In genomic region chr5:52913711-52914110, GRCm38 (mm10) we compare ENCODE assay signal across 26 mouse cellular contexts.
DNase-seq lines count a peak whose midpoint lies in the region; ATAC-seq and TF ChIP-seq lines count a peak whose summit lies in the region.
"Had no signal": no experiment of that assay in that cellular context is flagged by ENCODE, and none has a peak within 500 bp of the region (broad histone marks: within the 10 kb centered on the region; RNA-seq: fewer than 3 reads in every experiment).

No protein-coding gene starts in this region.

- H3K9ac ChIP-seq in liver, postnatal 0 days (replicated peaks), result no peak overlapping the region
- H3K9ac ChIP-seq in liver, embryonic 12.5 days, result no peak overlapping the region
- H3K9ac ChIP-seq: embryonic facial prominence, embryonic 15.5 days; forebrain, embryonic 13.5 days; hindbrain, embryonic 12.5 days; liver, embryonic 15.5 days; midbrain, embryonic 12.5 days; neural tube, embryonic 13.5 days; stomach, embryonic 15.5 days had no signal

- no peak overlapping the region for H3K4me2 ChIP-seq in liver, postnatal 0 days (ENCODE audit: low read depth, low read length)
- H3K4me2 ChIP-seq in liver, embryonic 12.5 days, result no peak overlapping the region
- H3K4me2 ChIP-seq: embryonic facial prominence, embryonic 15.5 days; forebrain, embryonic 13.5 days; hindbrain, embryonic 12.5 days; liver, embryonic 15.5 days; midbrain, embryonic 12.5 days; neural tube, embryonic 13.5 days; stomach, embryonic 15.5 days had no signal

- no peak overlapping the region for H3K27ac ChIP-seq in liver, postnatal 0 days (ENCODE audit: low read depth)
- H3K27ac ChIP-seq in liver, embryonic 12.5 days, result no peak overlapping the region
- H3K27ac ChIP-seq: embryonic facial prominence, embryonic 15.5 days; forebrain, embryonic 13.5 days; heart, embryonic 10.5 days; hindbrain, embryonic 12.5 days; kidney, postnatal 0 days; liver, embryonic 15.5 days; midbrain, embryonic 12.5 days; neural tube, embryonic 13.5 days; stomach, embryonic 15.5 days had no signal

- TF ChIP-seq EP300 in liver, postnatal 0 days (IDR thresholded peaks at IDR 0.05; ENCODE audit: low read depth), result no peak

- H3K4me3 ChIP-seq in liver, postnatal 0 days (ENCODE audit: low read depth, low read length), result no peak overlapping the region
- no peak overlapping the region for H3K4me3 ChIP-seq in liver, embryonic 12.5 days
- H3K4me3 ChIP-seq: embryonic facial prominence, embryonic 15.5 days; forebrain, embryonic 13.5 days; heart, embryonic 10.5 days; hindbrain, embryonic 12.5 days; liver, embryonic 15.5 days; megakaryocyte, embryonic 14.5 days; midbrain, embryonic 12.5 days; myocyte; neural tube, embryonic 13.5 days; stomach, embryonic 15.5 days had no signal

- no peaks in the 10 kb centered on the region for H3K4me1 ChIP-seq in liver, postnatal 0 days (ENCODE audit: insufficient read depth)
- H3K4me1 ChIP-seq in liver, embryonic 12.5 days, result peaks cover 7% of the 10 kb centered on the region; the same call in 1 of the 2 replicates
- H3K4me1 ChIP-seq: embryonic facial prominence, embryonic 15.5 days; forebrain, embryonic 13.5 days; liver, embryonic 15.5 days; midbrain, embryonic 12.5 days; neural tube, embryonic 13.5 days; stomach, embryonic 15.5 days had no signal

- DNase-seq in adrenal gland, postnatal 10 days, result peak; percentile 28
- no peak for DNase-seq in adrenal gland, postnatal 4 days (ENCODE audit: low spot score in 2 of 2)
- no peak for DNase-seq in liver, postnatal 0 days
- peak; percentile 75 for DNase-seq in adipocyte (ENCODE audit: low spot score)
- DNase-seq in lung, postnatal 25 days (ENCODE audit: low spot score), result peak; percentile 26
- no peak for DNase-seq in urinary bladder, postnatal 25 days (ENCODE audit: low spot score)
- DNase-seq in spleen, postnatal 4 days (ENCODE audit: low spot score in 2 of 2), result no peak
- DNase-seq: cerebellum, adult 11-12 months; gastrocnemius, postnatal 14 days; heart, postnatal 36 days; kidney, adult 8-10 months; kidney, postnatal 4 days; right cerebral cortex, postnatal 14 days had no signal

- H3K9me3 ChIP-seq in liver, postnatal 0 days (ENCODE audit: low read length), result no peaks in the 10 kb centered on the region
- H3K9me3 ChIP-seq in liver, embryonic 12.5 days (replicated peaks), result no peaks in the 10 kb centered on the region
- H3K9me3 ChIP-seq: embryonic facial prominence, embryonic 15.5 days; forebrain, embryonic 13.5 days; heart, embryonic 10.5 days; hindbrain, embryonic 12.5 days; liver, embryonic 15.5 days; megakaryocyte, embryonic 14.5 days; midbrain, embryonic 12.5 days; neural tube, embryonic 13.5 days; stomach, embryonic 15.5 days had no signal

- 0 out of 2 replicates have a peak, but pooled peaks have one; percentile 25 for ATAC-seq in liver, postnatal 0 days
- no peak for ATAC-seq in liver, embryonic 12.5 days
- ATAC-seq: forebrain, embryonic 13.5 days; intestine, embryonic 16.5 days had no signal

- no peaks in the 10 kb centered on the region for H3K27me3 ChIP-seq in liver, postnatal 0 days (ENCODE audit: insufficient read depth, low read length)
- H3K27me3 ChIP-seq in liver, embryonic 12.5 days (replicated peaks), result no peaks in the 10 kb centered on the region
- H3K27me3 ChIP-seq: embryonic facial prominence, embryonic 15.5 days; forebrain, embryonic 13.5 days; hindbrain, embryonic 12.5 days; liver, embryonic 15.5 days; midbrain, embryonic 12.5 days; neural tube, embryonic 13.5 days; stomach, embryonic 15.5 days had no signal

- 83% methylated on average over 7 of the region's 7 CpGs for WGBS in liver, postnatal 0 days (ENCODE audit: insufficient replicate concordance)
- 71% methylated on average over 7 of the region's 7 CpGs for WGBS in liver, embryonic 12.5 days (ENCODE audit: insufficient replicate concordance)

- TF ChIP-seq CTCF in liver, postnatal 0 days (IDR thresholded peaks at IDR 0.05; ENCODE audit: low read depth), result no peak

- H3K36me3 ChIP-seq in liver, postnatal 0 days (replicated peaks; ENCODE audit: insufficient read depth, low read length), result no peaks in the 10 kb centered on the region
- no peaks in the 10 kb centered on the region for H3K36me3 ChIP-seq in liver, embryonic 12.5 days
- H3K36me3 ChIP-seq: embryonic facial prominence, embryonic 15.5 days; heart, embryonic 10.5 days; hindbrain, embryonic 12.5 days; liver, embryonic 15.5 days; midbrain, embryonic 12.5 days; neural tube, embryonic 13.5 days; stomach, embryonic 15.5 days had no signal

Comparison
In these comparisons a context has a peak if more than half of its experiments do, and no peak if none do; other contexts are left out.
1. DNase-seq: peak in adrenal gland, postnatal 10 days (single experiment), adipocyte (single experiment) and lung, postnatal 25 days (single experiment); none in adrenal gland, postnatal 4 days (0 of 2), liver, postnatal 0 days (single experiment), urinary bladder, postnatal 25 days (single experiment) and spleen, postnatal 4 days (0 of 2).